Mouse (Mus musculus) natural killer cell, adult 2 months (primary cell): ENCODE measurements around the gene Rest.

Experiments used
- DNase-seq, 2 experiments: peaks; one replicate each; pipeline ENCODE4 v3.0.0; 2022; ENCODE audit warnings: low spot score in 2 of 2

Gene Rest

DNA sequence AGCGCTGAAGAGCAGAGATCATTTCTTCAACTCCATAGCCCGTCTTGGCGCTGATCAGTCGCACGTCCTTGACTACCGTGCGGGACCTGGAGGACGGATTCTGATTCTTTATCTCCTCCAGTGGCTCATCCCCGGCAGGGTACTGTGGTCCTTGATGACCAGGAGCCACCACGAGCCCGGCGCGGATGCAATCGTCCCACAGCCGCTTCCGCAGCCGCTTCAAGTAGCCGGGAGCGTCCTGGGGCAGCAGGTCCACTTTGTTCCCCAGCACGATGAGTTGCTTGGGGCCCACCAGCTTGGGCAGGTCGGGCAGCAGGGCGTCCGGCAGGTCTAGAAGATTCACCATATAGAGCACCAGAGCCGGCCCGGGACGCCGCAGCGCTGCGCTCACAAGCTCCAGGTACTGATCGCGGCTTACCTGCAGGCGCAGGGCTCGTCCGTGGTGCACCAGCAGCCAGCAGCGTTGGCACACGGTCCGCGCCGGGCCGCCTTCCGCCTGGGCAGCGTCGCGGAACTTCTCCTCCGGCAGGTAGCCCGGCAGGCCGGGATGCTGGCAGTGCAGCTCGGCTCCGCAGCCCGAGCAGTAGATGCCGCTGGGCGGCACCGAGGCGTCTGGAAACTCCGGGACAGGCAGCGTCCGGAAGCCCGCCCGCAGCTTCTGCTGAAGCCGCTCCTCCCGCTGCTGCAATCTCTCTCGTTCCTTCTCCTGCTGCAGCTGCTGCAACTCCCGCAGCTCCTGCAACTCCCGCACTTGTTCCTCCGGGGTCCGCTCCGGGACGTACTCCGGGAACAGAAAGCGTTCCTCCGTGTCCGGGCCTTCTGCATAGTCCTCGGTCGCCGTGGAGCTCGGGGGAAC is 44.0 kb downstream of the Rest start:
- DNase-seq, result peak in 1 of 2 experiments; percentile 2

GRCm38 (mm10) chr5:77309924-77310772 is 44.9 kb downstream of the Rest start, which contains the start of the genes Noa1 and Polr2b:
Noa1 (minus strand) TSS chr5:77310084.
Polr2b (plus strand) TSS chr5:77310147.
- peak; percentile 98 to 99 for DNase-seq

- DNase-seq, result no peak
These were observed 48.9 kb downstream of the Rest start for GRCm38 (mm10) chr5:77314206-77314605.

GRCm38 (mm10) chr5:77314986-77315385 is 49.7 kb downstream of the Rest start:
- no peak for DNase-seq

GRCm38 (mm10) chr5:77324936-77325335 is 59.6 kb downstream of the Rest start:
- DNase-seq, result no peak

DNA sequence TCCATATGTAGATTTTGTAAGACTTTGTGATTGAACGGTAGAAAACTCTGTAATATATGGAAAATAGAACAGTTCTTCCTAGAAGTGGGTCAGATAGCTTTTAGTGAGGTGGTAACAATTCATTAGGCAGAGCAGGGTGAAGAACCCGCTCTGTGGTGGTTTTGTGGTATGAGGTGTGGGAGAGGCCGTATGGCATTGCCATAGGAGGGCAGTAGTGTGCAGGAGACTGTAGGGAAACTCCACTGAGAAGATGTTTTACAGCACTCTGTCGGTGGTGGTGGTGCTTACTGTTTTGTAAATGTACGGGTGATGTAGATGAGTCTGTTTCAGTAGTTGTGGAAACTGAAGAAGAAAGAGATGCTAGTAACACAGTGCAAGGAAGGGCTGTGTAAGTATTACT is 64.9 kb downstream of the Rest start:
- no peak for DNase-seq
